Comparison of ENCODE assay signal across 8 mouse cellular contexts in genomic region chr1:131910674-131911558, GRCm38 (mm10). TPM values are rescaled to one million over a fixed set of nuclear protein-coding genes. Genes with fewer than 3 reads are reported as not detected.
DNase-seq lines count a peak whose midpoint lies in the region; ATAC-seq lines count a peak whose summit lies in the region.

No protein-coding gene starts in this region.

- DNase-seq in T-cell, adult 2 months (ENCODE audit: low spot score): peak; percentile 83
- DNase-seq in cerebellum, postnatal 36 days: peak; percentile 63 to 66
- peak; percentile 55 to 62 for DNase-seq in frontal cortex, postnatal 36 days (ENCODE audit: low spot score in 2 of 2)
- peak; percentile 68 to 70 for DNase-seq in layer of hippocampus, postnatal 36 days
- DNase-seq in lung, postnatal 4 days: peak; percentile 86 to 88
- peak; percentile 82 for DNase-seq in retina, postnatal 1 day
- peak; percentile 95 for DNase-seq in thymus, postnatal 4 days

- ATAC-seq in hindbrain, embryonic 15.5 days (ENCODE audit: low FRiP score, low read depth): peak; percentile 85

- no peaks in the 10 kb centered on the region for H3K9me3 ChIP-seq in hindbrain, embryonic 15.5 days

- H3K4me3 ChIP-seq in hindbrain, embryonic 15.5 days: peak overlapping the region; percentile 82

- under 1% methylated on average over 58 of the region's 88 CpGs for WGBS in hindbrain, embryonic 15.5 days

- H3K27me3 ChIP-seq in hindbrain, embryonic 15.5 days: peaks cover 13% of the 10 kb centered on the region; the same call in 1 of the 2 replicates

- no peaks in the 10 kb centered on the region for H3K36me3 ChIP-seq in hindbrain, embryonic 15.5 days

- peak overlapping the region; percentile 60 for H3K4me2 ChIP-seq in hindbrain, embryonic 15.5 days

- peak overlapping the region; percentile 94 for H3K9ac ChIP-seq in hindbrain, embryonic 15.5 days

- peaks cover 19% of the 10 kb centered on the region for H3K4me1 ChIP-seq in hindbrain, embryonic 15.5 days (replicated peaks)

- H3K27ac ChIP-seq in hindbrain, embryonic 15.5 days (replicated peaks): peak overlapping the region; percentile 99

RNA-seq across cellular contexts. Expression of gene Nucks1, which starts 0.6 kb away (rescaled TPM):
- 46.8 and 48.3 TPM in 2 replicates for polyA plus RNA-seq in hindbrain, embryonic 15.5 days (2015; fragmentation: Nextera tagmentation; extraction: Ambion mirVana)
- total RNA-seq in layer of hippocampus, postnatal 36 days (2021): 100 to 1,000 TPM; 150 to 156 TPM

RNA-seq across cellular contexts. Expression of gene Rab29, which starts 43.9 kb away (rescaled TPM):
- 7.0 and 10.3 TPM in 2 replicates for polyA plus RNA-seq in hindbrain, embryonic 15.5 days (2015; fragmentation: Nextera tagmentation; extraction: Ambion mirVana)
- 10 to 100 TPM in 1 of 2 experiments, 1 to 10 TPM in 1; 9.9 to 10.7 TPM for total RNA-seq in layer of hippocampus, postnatal 36 days (2021)

RNA-seq across cellular contexts. Expression of gene Slc45a3, which starts 51.9 kb away (rescaled TPM):
- polyA plus RNA-seq in hindbrain, embryonic 15.5 days (2015; fragmentation: Nextera tagmentation; extraction: Ambion mirVana): 0.74 and 4.7 TPM in 2 replicates
- total RNA-seq in layer of hippocampus, postnatal 36 days (2021): 1 to 10 TPM in 1 of 2 experiments, under 1 TPM in 1; 0.77 to 1.4 TPM

Comparison
In these comparisons a context has a peak if more than half of its experiments do, and no peak if none do; other contexts are left out.
1. Peak in every context shown above with its lines: DNase-seq, ATAC-seq, H3K4me3 ChIP-seq and H3K27ac ChIP-seq.